Mouse (Mus musculus): Measurements from ENCODE around the gene 1700018B08Rik. TPM values are rescaled to one million over a fixed set of nuclear protein-coding genes. Genes with fewer than 3 reads are reported as not detected.

1700018B08Rik gene
- not detected in 2 replicates for polyA plus RNA-seq (2012; ENCODE audit: insufficient read depth, insufficient read length, low replicate concordance, missing spikeins)

- Histone ChIP-seq H3K4me1 (ENCODE audit: control insufficient read depth, insufficient read depth, low read length) (no peaks in the 10 kb centered on the region), H3K27ac (ENCODE audit: insufficient read depth, low read depth, low read length) (no peak within 1 kb of the TSS), H3K4me3 (ENCODE audit: insufficient read depth, low read depth, low read length) (no peak within 1 kb of the TSS)
- TF ChIP-seq CTCF (IDR thresholded peaks at IDR 0.05; ENCODE audit: insufficient read depth, low read depth, low read length): no peak
- 89% methylated on average over 12 of the region's 12 CpGs for WGBS
Observed at GRCm38 (mm10) chr8:121544276-121544785, at the start of gene 1700018B08Rik. Gene 1700018B08Rik, minus strand, starts transcription at chr8:121544320.

- H3K4me1 ChIP-seq (ENCODE audit: control insufficient read depth, insufficient read depth, low read length): peaks cover 41% of the 10 kb centered on the region
- H3K27ac ChIP-seq (ENCODE audit: insufficient read depth, low read depth, low read length): no peak overlapping the region
- WGBS: 87% methylated on average over 5 of the region's 5 CpGs
- TF ChIP-seq POLR2A (IDR thresholded peaks at IDR 0.05; ENCODE audit: insufficient read depth, low read depth, low read length) (no peak), CTCF (IDR thresholded peaks at IDR 0.05; ENCODE audit: insufficient read depth, low read depth, low read length) (no peak)
- no peak overlapping the region for H3K4me3 ChIP-seq (ENCODE audit: insufficient read depth, low read depth, low read length)
Observed at GRCm38 (mm10) chr8:121593293-121593692, 49.2 kb upstream of the 1700018B08Rik start.

GRCm38 (mm10) chr8:121591178-121592066 lies 47.3 kb upstream of the 1700018B08Rik start:
- Histone ChIP-seq H3K4me1 (ENCODE audit: control insufficient read depth, insufficient read depth, low read length) (peaks cover 41% of the 10 kb centered on the region), H3K27ac (ENCODE audit: insufficient read depth, low read depth, low read length) (no peak overlapping the region), H3K4me3 (ENCODE audit: insufficient read depth, low read depth, low read length) (peak overlapping the region; percentile 98)
- WGBS: 11% methylated on average over 20 of the region's 20 CpGs
- no peak for TF ChIP-seq POLR2A (IDR thresholded peaks at IDR 0.05; ENCODE audit: insufficient read depth, low read depth, low read length)
- TF ChIP-seq CTCF (IDR thresholded peaks at IDR 0.05; ENCODE audit: insufficient read depth, low read depth, low read length): no peak

GRCm38 (mm10) chr8:121590203-121591177 lies 46.4 kb upstream of the 1700018B08Rik start, which contains the start of gene Map1lc3b:
Gene Map1lc3b, plus strand, starts transcription at chr8:121590361.
- Histone ChIP-seq H3K4me3 (ENCODE audit: insufficient read depth, low read depth, low read length) (peak within 1 kb of the TSS; percentile 98), H3K4me1 (ENCODE audit: control insufficient read depth, insufficient read depth, low read length) (peaks cover 40% of the 10 kb centered on the region), H3K27ac (ENCODE audit: insufficient read depth, low read depth, low read length) (peak within 1 kb of the TSS; percentile 72)
- TF ChIP-seq POLR2A (IDR thresholded peaks at IDR 0.05; ENCODE audit: insufficient read depth, low read depth, low read length) (peak; percentile 97), CTCF (IDR thresholded peaks at IDR 0.05; ENCODE audit: insufficient read depth, low read depth, low read length) (no peak)
- WGBS: under 1% methylated on average over 94 of the region's 94 CpGs

GRCm38 (mm10) chr8:121589205-121589726 lies 45.1 kb upstream of the 1700018B08Rik start:
- TF ChIP-seq CTCF (IDR thresholded peaks at IDR 0.05; ENCODE audit: insufficient read depth, low read depth, low read length): no peak
- TF ChIP-seq POLR2A (IDR thresholded peaks at IDR 0.05; ENCODE audit: insufficient read depth, low read depth, low read length): no peak
- Histone ChIP-seq H3K27ac (ENCODE audit: insufficient read depth, low read depth, low read length) (no peak overlapping the region), H3K4me1 (ENCODE audit: control insufficient read depth, insufficient read depth, low read length) (peaks cover 39% of the 10 kb centered on the region), H3K4me3 (ENCODE audit: insufficient read depth, low read depth, low read length) (no peak overlapping the region)
- 47% methylated on average over 2 of the region's 2 CpGs for WGBS

- no peak overlapping the region for H3K27ac ChIP-seq (ENCODE audit: insufficient read depth, low read depth, low read length)
- TF ChIP-seq POLR2A (IDR thresholded peaks at IDR 0.05; ENCODE audit: insufficient read depth, low read depth, low read length) (no peak), CTCF (IDR thresholded peaks at IDR 0.05; ENCODE audit: insufficient read depth, low read depth, low read length) (no peak)
- WGBS: 91% methylated on average over 4 of the region's 4 CpGs
- peaks cover 35% of the 10 kb centered on the region for H3K4me1 ChIP-seq (ENCODE audit: control insufficient read depth, insufficient read depth, low read length)
- no peak overlapping the region for H3K4me3 ChIP-seq (ENCODE audit: insufficient read depth, low read depth, low read length)
Observed at GRCm38 (mm10) chr8:121588750-121589149, 44.6 kb upstream of the 1700018B08Rik start.

- under 1% methylated on average over 47 of the region's 47 CpGs for WGBS
- peak overlapping the region; percentile 88 for H3K27ac ChIP-seq (ENCODE audit: insufficient read depth, low read depth, low read length)
- peak; percentile 89 for TF ChIP-seq POLR2A (IDR thresholded peaks at IDR 0.05; ENCODE audit: insufficient read depth, low read depth, low read length)
- no peak for TF ChIP-seq CTCF (IDR thresholded peaks at IDR 0.05; ENCODE audit: insufficient read depth, low read depth, low read length)
- peaks cover 7% of the 10 kb centered on the region; the same call in 1 of the 2 replicates for H3K4me1 ChIP-seq (ENCODE audit: control insufficient read depth, insufficient read depth, low read length)
- H3K4me3 ChIP-seq (ENCODE audit: insufficient read depth, low read depth, low read length): peak overlapping the region; percentile 74
Observed at GRCm38 (mm10) chr8:121585159-121585825, 41.2 kb upstream of the 1700018B08Rik start.

- H3K4me3 ChIP-seq (ENCODE audit: insufficient read depth, low read depth, low read length): peak overlapping the region; percentile 74
- WGBS: 40% methylated on average over 13 of the region's 13 CpGs
- no peak overlapping the region; the same call in 1 of the 2 replicates for H3K27ac ChIP-seq (ENCODE audit: insufficient read depth, low read depth, low read length)
- H3K4me1 ChIP-seq (ENCODE audit: control insufficient read depth, insufficient read depth, low read length): peaks cover 12% of the 10 kb centered on the region; the same call in 1 of the 2 replicates
- TF ChIP-seq POLR2A (IDR thresholded peaks at IDR 0.05; ENCODE audit: insufficient read depth, low read depth, low read length) (no peak), CTCF (IDR thresholded peaks at IDR 0.05; ENCODE audit: insufficient read depth, low read depth, low read length) (no peak)
Observed at GRCm38 (mm10) chr8:121584730-121585129, 40.6 kb upstream of the 1700018B08Rik start.

All from olfactory bulb, adult 2 months (tissue).